Mouse (Mus musculus) hindbrain, embryonic 10.5 days (tissue): ENCODE results near the gene Tlk2. TPM values are rescaled to one million over a fixed set of nuclear protein-coding genes. Genes with fewer than 3 reads are reported as not detected.

ENCODE experiments used
- DNase-seq: peaks from one replicate; pipeline ENCODE4 v3.0.0-alpha.2; 2017; ENCODE audit warnings: low spot score
- H3K27ac ChIP-seq: fragments of 300-500 bp; sonication (generic); 2 replicates; pipeline ENCODE4 v1.5.1; 2016; ENCODE audit warnings: mild to moderate bottlenecking, moderate library complexity
- H3K27me3 ChIP-seq: fragments of 300-500 bp; sonication (generic); 2 replicates; pipeline ENCODE4 v1.6.1; 2016; ENCODE audit warnings: mild to moderate bottlenecking; ENCODE audit not compliant: poor library complexity, insufficient read depth, severe bottlenecking
- H3K36me3 ChIP-seq: fragments of 300-500 bp; sonication (generic); 2 replicates; pipeline ENCODE4 v1.6.1; 2016; ENCODE audit warnings: mild to moderate bottlenecking, moderate library complexity
- H3K4me1 ChIP-seq: fragments of 300-500 bp; sonication (generic); replicated peaks from 2 replicates; pipeline ENCODE4 v1.6.1; 2016; ENCODE audit warnings: mild to moderate bottlenecking
- H3K4me3 ChIP-seq: fragments of 300-500 bp; sonication (generic); 2 replicates; pipeline ENCODE4 v1.5.1; 2016; ENCODE audit warnings: mild to moderate bottlenecking, moderate library complexity
- H3K9me3 ChIP-seq: fragments of 300-500 bp; sonication (generic); 2 replicates; pipeline ENCODE4 v1.6.1; 2016; ENCODE audit warnings: mild to moderate bottlenecking, moderate library complexity
- WGBS: fragments of 180-500 bp; shearing (Covaris S2); methylation state at CpG from one replicate; pipeline ENCODE4 v1.1.7; 2016; 5-methylcytosine and 5-hydroxymethylcytosine counted together
- polyA plus RNA-seq: library from polyadenylated mRNA; unstranded; fragments of >200 nt; fragmentation: Nextera tagmentation; extraction: Ambion mirVana; gene quantifications from 2 replicates; pipeline ENCODE4 v1.2.1, GENCODE M21; 2016

Tlk2 gene
- polyA plus RNA-seq, 1 experiment from 2014 or later: 18.7 TPM

GRCm38 (mm10) chr11:105312311-105312942 is 133.8 kb downstream of the Tlk2 start:
- Histone ChIP-seq H3K36me3 (no peaks in the 10 kb centered on the region), H3K9me3 (no peaks in the 10 kb centered on the region), H3K27me3 (no peaks in the 10 kb centered on the region), H3K4me1 (peaks cover 60% of the 10 kb centered on the region), H3K27ac (peak overlapping the region; percentile 80), H3K4me3 (no peak overlapping the region; the same call in 1 of the 2 replicates)
- DNase-seq: peak; percentile 43
- 56% methylated on average over 12 of the region's 12 CpGs for WGBS

GRCm38 (mm10) chr11:105312972-105313632 is 134.5 kb downstream of the Tlk2 start:
- WGBS: 33% methylated on average over 10 of the region's 10 CpGs
- H3K4me1 ChIP-seq: peaks cover 60% of the 10 kb centered on the region
- no peaks in the 10 kb centered on the region for H3K36me3 ChIP-seq
- H3K27ac ChIP-seq: peak overlapping the region; percentile 80
- H3K9me3 ChIP-seq: no peaks in the 10 kb centered on the region
- peak overlapping the region; percentile 0; the same call in 1 of the 2 replicates for H3K4me3 ChIP-seq
- H3K27me3 ChIP-seq: no peaks in the 10 kb centered on the region
- DNase-seq: peak; percentile 71

GRCm38 (mm10) chr11:105313633-105314014 is 135.0 kb downstream of the Tlk2 start:
- Histone ChIP-seq H3K27me3 (no peaks in the 10 kb centered on the region), H3K4me1 (peaks cover 56% of the 10 kb centered on the region), H3K4me3 (peak overlapping the region; percentile 0; the same call in 1 of the 2 replicates), H3K27ac (peak overlapping the region; percentile 80), H3K36me3 (no peaks in the 10 kb centered on the region), H3K9me3 (no peaks in the 10 kb centered on the region)
- WGBS: 28% methylated on average over 8 of the region's 8 CpGs
- DNase-seq: no peak

- 67% methylated on average over 8 of the region's 8 CpGs for WGBS
- H3K27ac ChIP-seq: peak overlapping the region; percentile 80
- no peak overlapping the region for H3K4me3 ChIP-seq
- H3K9me3 ChIP-seq: no peaks in the 10 kb centered on the region
- no peak for DNase-seq
- H3K4me1 ChIP-seq: peaks cover 53% of the 10 kb centered on the region
- peaks cover 7% of the 10 kb centered on the region for H3K36me3 ChIP-seq
- H3K27me3 ChIP-seq: no peaks in the 10 kb centered on the region
Observed at GRCm38 (mm10) chr11:105315296-105315695, 136.7 kb downstream of the Tlk2 start.

GRCm38 (mm10) chr11:105316121-105316520 is 137.5 kb downstream of the Tlk2 start:
- peaks cover 52% of the 10 kb centered on the region for H3K4me1 ChIP-seq

GRCm38 (mm10) chr11:105317769-105318168 is 139.2 kb downstream of the Tlk2 start:
- Histone ChIP-seq H3K27me3 (no peaks in the 10 kb centered on the region), H3K4me3 (no peak overlapping the region), H3K27ac (no peak overlapping the region), H3K9me3 (no peaks in the 10 kb centered on the region), H3K4me1 (peaks cover 35% of the 10 kb centered on the region), H3K36me3 (peaks cover 7% of the 10 kb centered on the region)
- 93% methylated on average over 6 of the region's 6 CpGs for WGBS
- DNase-seq: no peak

More at GRCm38 (mm10) chr11:105316121-105316520, 137.5 kb downstream of the Tlk2 start:
- DNase-seq: no peak
- peaks cover 7% of the 10 kb centered on the region for H3K36me3 ChIP-seq
- H3K27ac ChIP-seq: peak overlapping the region; percentile 69
- no peaks in the 10 kb centered on the region for H3K9me3 ChIP-seq
- H3K27me3 ChIP-seq: no peaks in the 10 kb centered on the region
- no peak overlapping the region for H3K4me3 ChIP-seq
- 94% methylated on average over 4 of the region's 4 CpGs for WGBS

- Histone ChIP-seq H3K4me3 (no peak overlapping the region), H3K36me3 (peaks cover 18% of the 10 kb centered on the region), H3K27ac (no peak overlapping the region), H3K4me1 (peaks cover 2% of the 10 kb centered on the region; the same call in 1 of the 2 replicates), H3K27me3 (no peaks in the 10 kb centered on the region), H3K9me3 (no peaks in the 10 kb centered on the region)
- WGBS: 89% methylated on average over 2 of the region's 2 CpGs
- DNase-seq: no peak
Observed at GRCm38 (mm10) chr11:105321090-105321489, 142.5 kb downstream of the Tlk2 start.

GRCm38 (mm10) chr11:105323530-105323929 is 144.9 kb downstream of the Tlk2 start:
- no peaks in the 10 kb centered on the region for H3K27me3 ChIP-seq
- 88% methylated on average over 5 of the region's 5 CpGs for WGBS
- H3K27ac ChIP-seq: no peak overlapping the region
- peaks cover 39% of the 10 kb centered on the region for H3K36me3 ChIP-seq
- peaks cover 7% of the 10 kb centered on the region for H3K4me1 ChIP-seq
- DNase-seq: no peak
- H3K4me3 ChIP-seq: no peak overlapping the region
- H3K9me3 ChIP-seq: no peaks in the 10 kb centered on the region

- H3K27me3 ChIP-seq: no peaks in the 10 kb centered on the region
- peaks cover 14% of the 10 kb centered on the region for H3K4me1 ChIP-seq
- 90% methylated on average over 3 of the region's 3 CpGs for WGBS
- H3K27ac ChIP-seq: no peak overlapping the region
- DNase-seq: no peak
- no peak overlapping the region for H3K4me3 ChIP-seq
- no peaks in the 10 kb centered on the region for H3K9me3 ChIP-seq
- peaks cover 35% of the 10 kb centered on the region for H3K36me3 ChIP-seq
Observed at GRCm38 (mm10) chr11:105327101-105327500, 148.5 kb downstream of the Tlk2 start.

- no peak for DNase-seq
- H3K27me3 ChIP-seq: no peaks in the 10 kb centered on the region
- no peak overlapping the region for H3K4me3 ChIP-seq
- 82% methylated on average over 9 of the region's 9 CpGs for WGBS
- H3K9me3 ChIP-seq: no peaks in the 10 kb centered on the region
- peaks cover 43% of the 10 kb centered on the region for H3K36me3 ChIP-seq
- no peak overlapping the region for H3K27ac ChIP-seq
- peaks cover 14% of the 10 kb centered on the region for H3K4me1 ChIP-seq
Observed at GRCm38 (mm10) chr11:105329962-105330361, 151.4 kb downstream of the Tlk2 start.

GRCm38 (mm10) chr11:105331129-105331528 is 152.5 kb downstream of the Tlk2 start:
- no peaks in the 10 kb centered on the region for H3K9me3 ChIP-seq
- WGBS: 88% methylated on average over 3 of the region's 3 CpGs

GRCm38 (mm10) chr11:105331732-105332131 is 153.1 kb downstream of the Tlk2 start:
- Histone ChIP-seq H3K4me3 (no peak overlapping the region), H3K4me1 (peaks cover 14% of the 10 kb centered on the region), H3K36me3 (peaks cover 37% of the 10 kb centered on the region), H3K27me3 (no peaks in the 10 kb centered on the region), H3K9me3 (no peaks in the 10 kb centered on the region), H3K27ac (no peak overlapping the region)
- DNase-seq: no peak
- WGBS: 56% methylated on average over 10 of the region's 10 CpGs

More at GRCm38 (mm10) chr11:105331129-105331528, 152.5 kb downstream of the Tlk2 start:
- Histone ChIP-seq H3K27me3 (no peaks in the 10 kb centered on the region), H3K36me3 (peaks cover 37% of the 10 kb centered on the region), H3K27ac (no peak overlapping the region), H3K4me1 (peaks cover 14% of the 10 kb centered on the region), H3K4me3 (no peak overlapping the region)
- DNase-seq: no peak

- Histone ChIP-seq H3K4me3 (no peak overlapping the region), H3K9me3 (no peaks in the 10 kb centered on the region), H3K27me3 (no peaks in the 10 kb centered on the region), H3K4me1 (peaks cover 14% of the 10 kb centered on the region), H3K27ac (no peak overlapping the region), H3K36me3 (peaks cover 36% of the 10 kb centered on the region)
- 69% methylated on average over 8 of the region's 8 CpGs for WGBS
- peak; percentile 56 for DNase-seq
Observed at GRCm38 (mm10) chr11:105332468-105332867, 153.9 kb downstream of the Tlk2 start.
